Mouse (Mus musculus) gonadal fat pad, adult 2 months (tissue): Measurements from ENCODE around the gene 2010111I01Rik. TPM values are rescaled to one million over a fixed set of nuclear protein-coding genes. Genes with fewer than 3 reads are reported as not detected.
A peak's percentile ranks its signal among the peaks of the same experiment; 100 is the strongest.

Experiments
- DNase-seq: peaks from one replicate; pipeline ENCODE4 v3.0.0-alpha.2; 2012; ENCODE audit warnings: low read depth
- polyA plus RNA-seq: library from polyadenylated mRNA; depleted of rRNA; stranded (reverse); fragments of >200 nt; gene quantifications from 2 replicates; pipeline ENCODE4 v1.2.3, GENCODE M21; 2012

Gene 2010111I01Rik
- polyA plus RNA-seq, 1 experiment = 80.6 TPM

GRCm38 (mm10) chr13:63260753-63261631 is 296.3 kb downstream of the 2010111I01Rik start:
- no peak for DNase-seq

GRCm38 (mm10) chr13:63261676-63262075 is 297.0 kb downstream of the 2010111I01Rik start:
- DNase-seq = no peak

- no peak for DNase-seq
These were observed 297.7 kb downstream of the 2010111I01Rik start for GRCm38 (mm10) chr13:63262168-63262957.

GRCm38 (mm10) chr13:63268371-63268770 is 303.7 kb downstream of the 2010111I01Rik start:
- no peak for DNase-seq

- DNase-seq = no peak
These were observed 304.1 kb downstream of the 2010111I01Rik start for GRCm38 (mm10) chr13:63268776-63269175.

GRCm38 (mm10) chr13:63270191-63270590 is 305.5 kb downstream of the 2010111I01Rik start:
- no peak for DNase-seq

- DNase-seq = no peak
These were observed 307.4 kb downstream of the 2010111I01Rik start for GRCm38 (mm10) chr13:63272017-63272601.

GRCm38 (mm10) chr13:63272602-63273229 is 308.0 kb downstream of the 2010111I01Rik start:
- peak; percentile 92 for DNase-seq

- no peak for DNase-seq
These were observed 309.2 kb downstream of the 2010111I01Rik start for GRCm38 (mm10) chr13:63273859-63274258.

- DNase-seq = no peak
These were observed 309.9 kb downstream of the 2010111I01Rik start for GRCm38 (mm10) chr13:63274488-63275166.

- DNase-seq = no peak
These were observed 311.7 kb downstream of the 2010111I01Rik start for GRCm38 (mm10) chr13:63276389-63276788.

GRCm38 (mm10) chr13:63277316-63277715 is 312.6 kb downstream of the 2010111I01Rik start:
- DNase-seq = no peak

GRCm38 (mm10) chr13:63278141-63278631 is 313.5 kb downstream of the 2010111I01Rik start:
- DNase-seq = no peak

GRCm38 (mm10) chr13:63278796-63279475 is 314.2 kb downstream of the 2010111I01Rik start:
- no peak for DNase-seq

- no peak for DNase-seq
These were observed 315.1 kb downstream of the 2010111I01Rik start for GRCm38 (mm10) chr13:63279807-63280206.

- no peak for DNase-seq
These were observed 315.7 kb downstream of the 2010111I01Rik start for GRCm38 (mm10) chr13:63280344-63280743.

- no peak for DNase-seq
These were observed 316.5 kb downstream of the 2010111I01Rik start for GRCm38 (mm10) chr13:63281206-63281605.

GRCm38 (mm10) chr13:63283236-63283635 is 318.5 kb downstream of the 2010111I01Rik start:
- no peak for DNase-seq

- DNase-seq = no peak
These were observed 320.1 kb downstream of the 2010111I01Rik start for GRCm38 (mm10) chr13:63284748-63285147.

GRCm38 (mm10) chr13:63286483-63287102 is 321.9 kb downstream of the 2010111I01Rik start:
- DNase-seq = no peak
